Mouse (Mus musculus): ENCODE results near the gene Psmb8.
"Not testable (repeated sequence)": the region's sequence is repeated elsewhere in the genome, so short reads cannot be mapped to it uniquely, and the experiment has no call there.

DNA sequence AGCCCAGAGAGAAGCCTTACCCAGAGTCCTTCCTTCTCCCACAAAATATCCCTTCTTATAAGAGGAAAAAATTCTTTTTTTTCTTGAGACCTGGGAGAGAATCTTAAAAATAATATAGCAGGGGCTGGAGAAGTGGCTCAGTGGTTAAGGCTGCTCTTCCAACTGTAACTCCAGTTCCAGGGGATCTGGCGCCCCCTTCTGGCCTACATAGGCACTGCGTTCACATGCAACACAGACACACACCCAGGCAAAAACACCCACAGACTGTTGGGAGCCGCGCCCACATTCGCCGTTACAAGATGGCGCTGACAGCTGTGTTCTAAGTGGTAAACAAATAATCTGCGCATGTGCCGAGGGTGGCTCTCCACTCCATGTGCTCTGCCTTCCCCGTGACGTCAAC lies 21.6 kb downstream of the Psmb8 start:
- not testable (repeated sequence) for TF ChIP-seq POLR2A (IDR thresholded peaks at IDR 0.05; ENCODE audit: extremely low read depth, insufficient read depth, low read length)
- TF ChIP-seq CTCF (IDR thresholded peaks at IDR 0.05; ENCODE audit: low read depth, low read length): peak; percentile 70
